Mouse (Mus musculus): ENCODE data around the gene Nop2.

Nop2 gene

DNA sequence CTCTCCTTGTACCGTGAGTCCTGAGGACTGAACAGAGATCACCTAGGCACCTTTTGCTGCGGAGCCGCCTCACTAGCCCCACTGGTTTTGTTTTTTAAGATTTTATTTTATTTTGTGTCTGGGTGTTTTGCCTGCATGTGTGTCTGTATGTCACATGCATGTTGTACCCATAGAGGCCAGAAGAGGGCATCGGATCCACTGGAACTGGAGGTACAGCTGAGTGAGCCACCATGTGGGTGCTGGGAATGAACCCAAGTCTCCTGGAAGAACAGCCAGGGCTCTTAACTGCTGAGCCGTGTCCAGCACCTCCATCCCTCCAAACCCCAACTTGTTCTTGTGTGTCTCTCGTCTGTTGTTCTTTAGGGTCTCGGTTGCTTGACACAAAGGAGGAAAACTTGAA, 20.8 kb upstream of the Nop2 start:
- peak; percentile 54 to 78 for DNase-seq

DNA sequence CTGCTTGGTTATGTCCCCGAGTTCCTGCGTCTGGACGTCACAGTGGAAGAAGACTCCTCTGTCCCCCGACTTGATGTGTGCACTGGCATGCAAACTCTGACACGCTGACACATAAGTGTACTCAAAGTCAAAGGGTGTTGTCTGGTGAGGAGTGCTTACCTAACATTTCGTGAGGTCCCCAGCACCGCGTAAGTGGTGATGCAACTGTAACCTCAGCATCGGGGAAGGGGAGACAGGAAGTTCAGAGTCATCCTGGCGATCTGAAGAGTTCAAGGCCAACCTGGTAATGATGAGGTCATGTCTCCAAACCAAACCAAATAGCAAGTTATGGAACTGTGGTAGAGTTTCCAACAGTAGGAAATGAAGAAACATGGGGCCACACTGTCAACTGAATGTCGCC, 19.2 kb upstream of the Nop2 start:
- DNase-seq = no peak

DNA sequence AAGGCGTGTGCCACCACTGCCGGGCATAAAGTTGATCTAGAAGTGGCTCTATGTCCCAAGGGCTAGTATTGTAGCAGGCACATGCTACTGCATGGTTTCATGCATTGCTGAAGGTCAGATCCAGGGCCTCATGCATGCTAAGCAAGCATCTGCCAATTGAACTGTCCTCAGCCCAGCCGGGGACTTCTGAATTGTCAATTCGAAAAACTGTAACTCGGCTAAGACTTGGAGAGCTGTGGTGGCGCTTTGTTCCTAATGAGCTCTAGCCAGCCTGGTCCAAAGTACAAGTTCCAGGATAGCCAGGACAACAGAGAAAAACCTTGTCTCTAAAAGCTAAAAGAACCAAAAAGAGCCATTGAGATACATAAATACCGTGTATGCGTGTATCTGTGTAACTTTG, 12.3 kb upstream of the Nop2 start:
- DNase-seq = peak; percentile 55

DNA sequence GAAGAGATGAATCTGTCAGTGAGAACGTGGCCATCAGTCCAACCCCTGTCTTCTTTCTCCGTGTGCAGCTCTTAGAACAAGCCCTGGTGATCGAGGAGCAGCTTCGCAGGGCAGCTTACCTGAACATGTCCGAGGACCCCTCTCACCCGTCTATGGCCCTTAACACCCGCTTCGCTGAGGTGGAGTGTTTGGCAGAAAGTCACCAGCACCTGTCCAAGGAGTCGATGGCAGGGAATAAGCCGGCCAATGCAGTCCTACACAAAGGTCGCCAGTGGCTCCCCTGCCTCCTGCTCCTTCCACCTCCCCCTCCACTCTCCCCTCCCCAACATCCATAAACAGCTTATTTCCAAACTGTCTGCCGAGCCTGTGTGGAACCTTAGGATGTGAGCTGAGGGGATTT, 3.0 kb upstream of the Nop2 start:
- no peak for DNase-seq

DNA sequence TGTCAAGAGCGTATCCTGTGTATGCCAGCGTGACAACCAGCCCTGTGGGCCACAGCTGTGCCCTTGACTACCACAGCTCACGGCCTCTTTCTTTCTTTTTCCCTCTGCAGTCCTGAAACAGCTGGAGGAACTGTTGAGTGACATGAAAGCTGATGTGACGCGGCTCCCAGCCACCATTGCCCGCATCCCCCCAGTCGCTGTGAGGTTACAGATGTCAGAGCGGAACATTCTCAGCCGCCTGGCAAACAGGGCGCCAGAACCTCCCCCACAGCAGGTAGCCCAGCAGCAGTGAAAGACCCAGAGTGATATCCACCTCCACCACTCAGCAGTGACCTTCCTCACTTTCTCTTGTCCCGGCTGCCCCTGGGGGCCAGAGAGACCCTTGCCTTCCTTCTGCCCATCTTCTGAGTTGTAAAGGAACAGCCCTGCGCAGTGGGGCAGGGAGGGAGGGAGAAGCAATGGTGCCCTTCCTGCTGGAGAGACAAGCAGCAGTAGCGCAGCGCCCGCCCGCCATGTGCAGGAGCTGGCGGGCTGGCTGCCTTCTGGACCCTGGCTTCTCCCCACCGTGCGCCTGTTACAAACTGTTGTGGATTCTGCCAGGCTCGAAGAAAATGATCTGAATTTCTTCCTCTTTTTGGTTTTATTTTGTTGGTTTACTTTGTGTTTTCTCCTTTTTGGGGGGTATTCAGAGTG, 1.9 kb upstream of the Nop2 start:
- DNase-seq = peak in 1 of 2 experiments; percentile 35

DNA sequence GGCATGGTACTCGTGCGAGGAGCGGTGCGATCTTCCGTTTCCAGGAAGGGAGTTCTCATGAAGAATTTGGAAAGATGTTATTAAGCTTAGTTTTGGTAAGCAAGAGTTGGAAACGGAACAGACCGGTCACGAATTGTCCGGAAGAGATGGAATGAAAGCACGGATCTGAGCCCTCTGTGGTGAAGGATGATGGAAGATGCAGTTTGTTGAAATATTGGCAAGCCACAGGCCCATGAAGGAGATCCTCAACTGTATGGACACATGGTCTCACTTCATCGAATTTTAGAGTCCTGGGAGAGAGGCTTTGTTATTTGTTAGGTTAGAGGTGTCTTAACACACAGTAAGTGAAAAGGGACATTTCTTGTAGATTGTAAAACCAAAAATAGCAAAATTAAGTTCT, 761 bp downstream of the Nop2 start:
- no peak for DNase-seq

DNA sequence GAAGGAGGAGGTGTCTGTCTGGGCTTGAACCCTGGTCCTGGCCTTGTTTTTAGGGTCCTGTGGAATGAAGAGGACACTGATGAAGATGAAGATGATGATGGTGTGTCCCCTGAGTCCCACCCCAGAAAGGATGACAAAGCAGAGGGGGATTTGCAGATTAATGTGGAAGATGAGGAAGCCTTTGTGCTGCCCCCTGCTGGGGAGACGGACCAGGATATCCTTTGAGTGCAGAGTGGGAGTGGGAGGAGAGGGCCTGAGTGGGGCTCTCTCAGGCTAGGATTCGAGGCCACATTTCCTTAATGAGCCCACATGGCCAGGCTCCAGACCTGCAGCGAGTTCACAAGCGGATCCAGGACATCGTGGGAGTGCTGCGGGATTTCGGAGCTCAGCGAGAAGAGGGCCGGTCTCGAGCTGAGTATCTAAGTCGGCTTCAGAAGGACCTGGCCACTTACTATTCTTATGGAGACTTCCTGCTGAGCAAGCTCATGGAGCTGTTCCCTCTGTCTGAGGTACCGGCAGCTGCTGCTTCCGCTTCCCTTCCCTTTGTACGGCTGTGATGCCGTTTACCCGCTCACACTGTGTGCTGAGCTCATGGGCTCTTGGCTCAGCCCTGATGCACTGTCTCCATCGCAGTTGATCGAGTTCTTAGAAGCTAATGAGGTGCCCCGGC, 5.4 kb downstream of the Nop2 start:
- DNase-seq = peak; percentile 20 to 81

DNA sequence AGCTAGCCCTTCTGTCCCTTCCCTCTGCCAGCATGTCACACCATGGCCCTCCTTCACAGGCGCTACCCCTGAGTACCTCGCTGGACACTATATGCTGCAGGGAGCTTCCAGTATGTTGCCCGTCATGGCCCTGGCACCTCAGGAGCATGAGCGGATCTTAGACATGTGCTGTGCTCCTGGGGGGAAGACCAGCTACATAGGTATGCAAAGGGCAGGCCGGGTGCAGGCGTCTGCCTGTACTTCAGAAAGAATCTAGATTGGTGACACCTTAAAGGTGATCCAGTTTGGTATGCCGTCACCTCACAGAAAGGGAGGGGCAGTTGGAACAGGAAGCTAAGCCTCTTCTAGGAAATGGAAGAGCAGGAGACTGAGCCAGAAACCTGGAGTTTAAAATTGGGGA, 8.0 kb downstream of the Nop2 start:
- no peak for DNase-seq

DNA sequence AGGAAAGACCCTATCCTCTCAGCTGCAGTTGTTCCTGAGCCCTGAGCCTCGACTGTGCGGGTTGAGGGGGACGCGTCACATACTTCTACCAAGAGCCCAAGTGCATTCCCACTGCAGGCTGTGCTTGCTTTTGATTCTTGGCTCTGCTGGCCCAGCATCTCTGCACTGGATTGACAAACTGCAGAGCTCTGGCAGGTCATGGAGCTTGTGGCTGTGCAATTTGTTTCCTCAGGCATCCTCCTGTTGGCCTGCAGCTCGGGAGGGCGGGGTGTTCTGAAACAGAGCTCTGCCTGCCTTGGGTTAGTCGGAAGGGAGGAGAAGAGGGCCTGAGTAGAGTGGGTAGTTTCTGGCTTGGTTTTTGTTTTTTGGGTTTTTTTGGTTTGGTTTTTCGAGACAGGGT, 10.7 kb downstream of the Nop2 start:
- no peak for DNase-seq

DNA sequence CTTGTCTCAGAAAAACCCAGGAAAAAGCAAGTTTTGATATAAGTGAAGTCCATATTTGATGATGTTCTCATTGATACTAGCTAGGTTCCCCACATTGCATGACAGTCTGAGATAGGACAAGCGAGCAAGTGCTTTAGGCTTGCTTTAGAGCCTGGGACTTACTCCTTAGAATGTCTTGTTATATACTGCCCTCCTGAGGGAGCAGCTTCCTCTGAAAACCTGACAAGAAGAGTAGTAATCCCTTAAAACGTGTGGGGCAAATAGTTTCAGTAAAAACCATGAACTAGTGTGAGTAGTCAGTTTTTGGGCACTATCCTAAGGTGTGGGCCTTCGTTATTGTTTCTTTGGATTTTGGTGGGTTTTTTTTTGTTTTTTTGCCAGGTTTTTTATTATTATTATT, 11.4 kb downstream of the Nop2 start:
- no peak for DNase-seq

DNA sequence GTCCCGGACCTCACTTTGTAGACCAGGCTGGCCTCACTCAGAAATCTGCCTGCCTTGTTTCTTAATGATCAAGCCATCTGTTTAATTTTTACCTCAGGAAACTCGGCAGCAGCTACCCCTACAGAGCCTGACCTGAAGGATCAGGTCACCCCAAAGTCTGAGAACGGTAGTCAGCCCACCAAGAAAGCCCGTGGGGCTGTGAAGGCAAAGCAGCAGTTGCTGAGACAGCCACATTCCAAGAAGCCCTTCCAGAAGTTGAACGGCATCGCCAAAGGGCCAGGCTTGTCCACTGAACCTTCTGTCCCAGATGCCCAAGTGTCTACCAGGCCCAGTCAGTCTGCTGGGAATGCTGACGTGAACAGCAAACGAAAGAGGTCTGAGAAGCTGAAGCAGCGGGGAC, 12.2 kb downstream of the Nop2 start:
- DNase-seq = peak in 1 of 2 experiments; percentile 39

DNA sequence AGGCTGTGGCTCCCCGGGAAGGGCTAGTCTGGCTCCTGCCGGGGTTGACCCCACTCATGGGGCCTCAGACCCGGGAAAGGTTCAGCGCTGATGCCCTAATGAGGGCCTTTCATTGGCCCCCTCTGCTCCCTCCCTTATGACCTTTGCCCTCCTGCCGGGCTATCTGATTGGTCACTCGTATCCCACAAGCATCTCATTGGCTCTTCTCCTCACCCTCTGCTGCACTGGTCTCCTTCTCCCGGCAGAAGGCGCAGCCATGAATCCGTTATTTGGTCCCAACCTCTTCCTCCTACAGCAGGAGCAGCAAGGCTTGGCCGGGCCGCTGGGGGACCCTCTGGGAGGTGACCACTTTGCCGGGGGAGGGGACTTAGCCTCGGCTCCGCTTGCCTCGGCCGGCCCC, 13.3 kb downstream of the Nop2 start, which contains the start of gene Iffo1:
Gene Iffo1, plus strand, starts transcription at position 241 of the 400 bp plus-strand sequence.
- DNase-seq = peak; percentile 93 to 95

DNA sequence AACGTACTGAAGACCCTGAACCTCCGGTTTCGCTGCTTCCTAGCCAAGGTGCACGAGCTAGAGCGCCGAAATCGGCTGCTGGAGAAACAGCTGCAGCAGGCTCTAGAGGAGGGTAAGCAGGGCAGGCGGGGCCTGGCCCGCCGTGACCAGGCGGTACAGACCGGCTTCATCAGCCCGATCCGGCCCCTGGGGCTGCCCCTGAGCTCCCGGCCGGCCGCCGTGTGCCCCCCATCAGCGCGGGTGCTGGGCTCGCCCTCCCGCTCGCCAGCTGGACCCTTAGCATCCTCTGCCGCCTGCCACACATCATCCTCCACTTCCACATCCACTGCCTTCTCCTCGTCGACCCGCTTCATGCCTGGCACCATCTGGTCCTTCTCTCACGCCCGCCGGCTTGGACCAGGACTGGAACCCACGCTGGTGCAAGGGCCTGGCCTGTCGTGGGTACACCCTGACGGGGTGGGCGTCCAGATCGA, 13.8 kb downstream of the Nop2 start:
- DNase-seq = peak in 1 of 2 experiments; percentile 38

DNA sequence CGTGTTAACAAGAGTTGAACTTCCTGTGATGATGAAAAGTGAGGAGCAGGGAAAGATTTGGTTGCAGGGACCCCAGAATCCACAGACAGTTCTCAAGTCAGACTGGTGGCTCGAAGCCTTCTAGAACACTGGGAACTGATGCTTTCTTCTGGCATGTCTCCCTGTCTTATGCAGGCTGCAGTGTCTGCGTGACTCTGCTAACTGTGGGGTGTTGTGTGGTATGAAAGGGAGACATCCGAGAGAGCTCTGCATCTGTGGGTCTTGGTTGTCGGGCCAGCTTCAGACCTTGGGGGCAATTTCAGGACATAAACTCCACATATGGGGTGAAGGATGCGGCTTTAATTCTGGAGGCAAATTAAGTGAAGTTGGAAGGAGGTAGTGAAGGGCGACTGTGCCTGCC, 14.4 kb downstream of the Nop2 start:
- no peak for DNase-seq

DNA sequence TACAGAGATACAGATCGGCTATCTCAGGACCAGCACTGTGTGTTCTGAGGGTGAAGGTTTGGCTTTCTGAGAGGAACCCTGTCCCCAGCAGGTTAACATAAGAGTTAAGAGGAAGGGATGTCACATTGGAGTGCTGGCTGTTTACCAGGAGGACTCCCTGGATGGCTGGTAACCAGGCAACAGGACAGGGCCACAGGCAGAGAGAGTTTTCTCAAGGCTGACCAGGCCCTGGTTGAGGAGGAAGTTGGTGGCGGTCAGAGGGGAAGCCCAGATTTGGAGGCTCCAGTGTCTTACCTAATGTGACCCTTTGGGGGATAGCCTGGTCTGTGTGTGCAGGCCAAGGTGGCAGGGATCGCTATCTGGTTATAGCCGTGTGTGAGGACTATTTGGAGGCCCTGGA, 15.1 kb downstream of the Nop2 start:
- peak; percentile 52 to 56 for DNase-seq

DNA sequence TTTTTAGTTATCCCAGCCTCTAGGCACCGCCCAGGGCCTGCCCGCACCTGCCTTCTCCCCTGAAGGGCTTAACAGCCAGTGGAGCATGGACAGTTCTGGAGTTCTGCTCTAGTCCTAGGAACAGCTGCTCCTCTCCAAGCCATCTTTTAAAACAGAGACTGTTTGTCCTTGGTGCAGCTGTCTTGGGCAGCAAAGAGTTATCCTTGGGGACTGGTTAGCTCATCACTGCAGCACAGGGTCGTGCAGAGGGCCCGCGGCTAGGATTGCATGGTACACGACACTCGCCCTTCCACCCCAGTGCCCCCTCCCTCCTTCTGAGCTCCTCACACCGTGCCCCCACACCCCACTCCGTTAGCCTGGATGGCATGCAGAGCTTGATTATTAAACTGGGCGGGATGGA, 15.6 kb downstream of the Nop2 start:
- DNase-seq = no peak

DNA sequence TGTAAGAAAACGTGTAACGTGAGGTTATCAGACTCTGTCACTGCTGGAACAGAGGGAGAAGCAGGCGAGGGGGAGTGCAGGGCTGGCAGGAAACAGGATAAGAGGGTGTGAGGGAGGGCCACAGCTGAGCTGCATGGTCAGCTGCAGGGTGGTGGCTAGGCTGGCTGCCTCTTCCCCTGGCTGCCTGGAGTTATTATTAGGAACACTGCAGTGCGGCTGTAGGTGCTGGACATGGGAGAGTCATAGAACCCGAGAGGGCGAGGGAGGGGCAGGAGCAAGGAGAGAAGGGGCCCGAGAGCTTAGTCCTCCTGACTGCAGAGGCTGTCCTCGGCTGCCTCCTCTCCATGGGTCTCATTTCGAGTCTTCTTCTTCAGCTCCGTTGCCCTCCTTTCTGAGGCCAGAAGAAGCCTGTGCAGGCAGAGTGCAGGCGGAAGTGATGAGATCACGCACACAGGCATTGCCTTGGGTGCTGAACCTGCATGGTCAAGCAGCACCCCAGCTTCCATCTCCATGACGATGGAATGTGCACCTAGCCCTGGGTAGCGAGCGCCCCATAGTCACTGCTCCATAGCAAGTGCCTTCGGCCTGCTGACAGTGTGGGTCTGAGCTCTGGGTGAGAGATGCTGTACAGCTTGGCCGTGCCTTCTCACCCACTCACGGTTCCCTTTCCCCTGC, 16.7 kb downstream of the Nop2 start:
- DNase-seq = peak; percentile 39 to 47

DNA sequence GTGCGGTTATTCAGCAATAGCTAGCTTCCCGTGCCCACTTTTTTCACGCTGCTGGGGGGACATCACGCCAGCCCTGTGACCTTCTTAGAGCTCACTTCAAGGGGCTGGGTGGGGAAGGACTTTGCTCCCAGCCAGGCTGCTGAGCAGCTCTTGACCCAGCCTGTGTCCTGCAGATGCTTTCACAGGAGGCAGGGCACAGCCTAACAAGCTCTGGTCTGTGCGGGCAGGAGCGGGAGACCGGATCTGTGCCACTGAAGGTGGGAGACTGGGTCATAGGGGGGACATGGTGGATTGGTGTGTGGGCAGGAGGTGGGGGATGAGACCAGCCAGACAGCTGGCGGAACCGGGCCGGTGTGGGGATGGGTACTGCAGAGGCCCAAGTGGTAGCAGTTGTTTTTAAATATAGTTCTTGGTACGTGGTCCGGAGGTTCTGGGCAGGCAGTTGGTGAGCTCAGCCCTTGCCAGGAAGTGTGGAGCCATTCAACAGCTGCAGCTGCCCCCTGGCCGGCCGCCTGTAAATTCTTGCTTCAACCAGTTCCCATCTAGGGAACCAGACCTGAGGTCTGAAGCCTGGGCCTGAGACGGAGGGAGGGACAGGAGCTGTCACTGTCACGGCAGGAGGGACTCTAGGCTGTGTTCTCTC, 17.3 kb downstream of the Nop2 start:
- DNase-seq = peak; percentile 78 to 80

DNA sequence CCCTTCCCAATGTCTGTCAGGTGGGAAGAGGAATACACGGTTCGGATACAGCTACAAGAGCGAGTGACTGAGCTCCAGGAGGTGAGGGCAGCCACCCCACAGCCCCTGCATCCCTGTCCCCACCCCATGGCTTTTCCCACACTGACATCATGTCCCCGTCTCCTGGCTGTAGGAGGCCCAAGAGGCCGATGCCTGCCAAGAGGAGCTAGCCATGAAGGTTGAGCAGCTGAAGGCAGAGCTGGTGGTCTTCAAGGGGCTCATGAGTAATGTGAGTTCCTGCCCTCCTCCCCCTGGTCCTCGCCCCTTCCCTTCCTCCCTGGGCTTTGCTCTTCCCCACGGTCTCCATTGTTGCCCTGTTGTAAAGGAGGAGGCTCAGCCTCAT, 17.9 kb downstream of the Nop2 start:
- no peak for DNase-seq

DNA sequence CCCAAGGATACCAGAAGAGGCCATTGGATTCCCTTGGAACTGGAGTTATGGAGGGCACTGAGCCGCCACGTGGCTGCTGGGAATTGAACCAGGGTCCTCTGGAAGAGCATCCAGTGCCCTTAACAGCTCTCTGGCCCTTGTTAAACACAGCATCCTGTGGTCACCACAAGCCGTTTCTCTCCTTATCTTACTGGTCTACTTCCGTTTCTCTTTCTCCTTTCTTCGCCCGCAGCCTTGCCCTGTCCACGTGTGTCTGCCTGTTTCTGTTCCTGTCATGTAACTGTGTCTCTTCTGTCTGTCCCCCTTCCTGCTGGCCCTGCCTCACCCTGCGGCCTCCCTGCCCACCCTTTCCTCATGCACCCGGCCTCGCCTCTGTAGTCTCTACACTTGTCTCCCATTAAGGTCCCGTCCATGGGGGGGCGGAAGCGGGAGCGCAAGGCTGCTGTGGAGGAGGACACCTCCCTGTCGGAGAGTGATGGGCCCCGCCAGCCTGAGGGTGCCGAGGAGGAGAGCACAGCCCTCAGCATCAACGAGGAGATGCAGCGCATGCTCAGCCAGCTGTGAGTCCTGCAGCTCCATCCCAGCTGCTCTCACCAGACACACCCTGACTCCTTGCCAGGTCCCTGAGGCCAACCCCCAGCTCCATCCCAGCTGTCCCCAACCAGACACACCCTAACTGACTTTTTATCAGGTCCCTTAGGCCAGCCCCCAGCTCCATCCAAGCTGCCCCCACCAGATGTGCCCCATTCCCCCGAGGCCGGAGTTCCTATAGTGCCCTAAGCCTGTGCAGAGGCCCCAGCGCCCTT, 20.7 kb downstream of the Nop2 start:
- DNase-seq = no peak

DNA sequence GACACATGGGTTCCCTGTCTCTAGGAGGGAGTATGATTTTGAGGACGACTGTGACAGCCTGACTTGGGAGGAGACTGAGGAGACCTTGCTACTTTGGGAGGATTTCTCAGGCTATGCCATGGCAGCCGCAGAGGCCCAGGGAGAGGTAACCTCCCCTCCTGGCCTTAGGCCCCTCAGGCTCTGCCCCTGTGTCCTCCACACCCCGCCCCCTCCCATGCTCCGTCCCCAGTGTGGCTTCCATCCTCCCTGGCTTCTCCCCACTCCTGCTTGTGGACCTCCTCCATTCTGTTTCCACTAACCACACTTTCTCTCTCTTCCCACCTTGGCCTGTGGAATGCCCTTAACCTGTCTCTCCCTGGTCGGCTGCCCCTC, 21.3 kb downstream of the Nop2 start:
- no peak for DNase-seq

DNA sequence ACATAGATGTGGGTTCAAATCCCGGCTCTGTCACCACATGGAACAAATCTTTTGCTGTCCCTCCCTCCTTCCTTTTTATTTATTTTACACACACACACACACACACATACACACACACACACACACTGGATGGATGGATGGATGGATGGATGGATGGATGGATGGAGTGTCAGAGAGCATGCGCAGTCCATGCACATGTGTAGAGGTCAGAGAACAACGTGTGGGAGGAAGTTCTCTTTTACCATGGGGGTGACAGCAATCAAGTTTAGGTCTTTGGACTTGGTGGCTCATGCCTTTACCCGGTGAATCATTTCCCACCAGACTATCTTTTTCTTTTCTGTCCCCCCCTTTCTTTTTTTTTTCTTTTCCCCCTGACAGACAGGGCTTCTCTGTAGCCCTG, 22.0 kb downstream of the Nop2 start:
- no peak for DNase-seq

DNA sequence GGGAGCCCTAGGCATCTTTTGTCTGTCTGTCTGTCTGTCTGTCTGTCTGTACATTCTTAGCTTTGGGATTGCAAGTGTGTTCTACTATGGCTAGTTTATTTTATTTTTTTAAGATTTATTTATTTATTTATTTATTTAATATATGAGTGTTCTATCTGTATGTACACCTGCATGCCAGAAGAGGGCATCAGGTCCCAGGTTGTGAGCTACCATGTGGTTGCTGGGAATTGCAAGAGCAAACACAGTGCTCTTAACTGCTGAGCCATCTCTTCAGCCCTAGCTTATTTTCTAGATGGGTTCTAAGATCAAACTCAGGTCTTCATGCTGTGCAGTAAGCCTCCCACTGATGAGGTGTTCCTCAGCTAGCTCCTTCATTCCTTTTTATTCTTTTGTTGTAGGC, 22.8 kb downstream of the Nop2 start:
- peak; percentile 48 to 53 for DNase-seq

All from kidney, postnatal 36 days (tissue).